Mouse (Mus musculus): ENCODE measurements around the gene Gse1.

DNA sequence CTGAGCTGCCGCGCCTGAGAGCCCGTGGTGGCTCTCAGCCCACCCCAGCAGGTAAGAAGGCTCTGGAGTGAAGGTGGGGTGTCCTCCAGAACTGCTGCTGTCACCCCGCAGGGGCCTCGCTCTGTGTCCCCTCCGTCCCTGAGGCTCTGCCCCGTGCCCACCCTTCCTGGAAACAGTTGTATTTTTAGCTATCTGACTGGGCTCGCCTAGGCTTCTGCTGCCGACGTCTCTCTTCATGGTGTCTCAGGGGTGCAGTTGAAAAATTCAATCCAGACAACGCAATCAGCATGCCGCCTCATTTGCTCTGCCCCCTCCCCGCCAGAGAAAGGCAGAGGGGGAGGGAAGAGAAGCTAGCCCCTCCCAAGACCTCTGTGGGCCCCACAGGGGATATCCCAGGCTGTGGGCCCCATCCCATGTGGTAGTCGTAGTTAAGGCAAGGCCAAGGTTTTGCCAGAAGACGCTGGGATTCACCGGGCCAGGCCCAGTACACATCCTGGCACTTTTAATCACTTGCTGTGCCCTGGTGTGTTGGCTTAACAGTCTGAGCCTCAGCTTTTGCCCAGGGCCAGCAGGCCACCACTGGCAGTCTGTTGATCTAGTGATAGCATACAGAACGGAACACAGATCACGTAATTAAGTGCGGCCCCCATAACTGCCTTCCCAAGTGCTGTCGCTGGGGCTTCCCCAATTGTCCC is 328.1 kb downstream of the Gse1 start:
- TF ChIP-seq POLR2A (IDR thresholded peaks at IDR 0.05; ENCODE audit: control insufficient read depth in 1 of 2, insufficient read depth in 1 of 2, low read depth in 1 of 2, low read length in 2 of 2, poor library complexity in 1 of 2) (no peak), ZKSCAN1 (IDR thresholded peaks at IDR 0.05; ENCODE audit: low read depth, low read length) (no peak), ZMIZ1 (IDR thresholded peaks at IDR 0.05; ENCODE audit: low read depth, low read length) (no peak), CTCF (IDR thresholded peaks at IDR 0.05 in 2 of 3, conservative IDR thresholded peaks at IDR 0.05 in 1 of 3; ENCODE audit: control insufficient read depth in 1 of 3, insufficient read depth in 1 of 3, low read depth in 2 of 3, low read length in 3 of 3, poor library complexity in 1 of 3, severe bottlenecking in 1 of 3) (no peak), ZC3H11A (IDR thresholded peaks at IDR 0.05; ENCODE audit: low read depth, low read length) (no peak), EP300 (IDR thresholded peaks at IDR 0.05; ENCODE audit: low read depth in 1 of 2, low read length in 2 of 2) (no peak)

All from MEL (cell line).